Mouse (Mus musculus) forebrain, embryonic 10.5 days (tissue): ENCODE results near the gene Yme1l1. TPM values are rescaled to one million over a fixed set of nuclear protein-coding genes. Genes with fewer than 3 reads are reported as not detected.

Experiments
- DNase-seq: peaks from one replicate; pipeline ENCODE4 v3.0.0-alpha.2; 2017; ENCODE audit warnings: low spot score; ENCODE audit errors: extremely low spot score
- H3K27ac ChIP-seq: fragments of 300-500 bp; sonication (generic); 2 replicates; pipeline ENCODE4 v1.5.1; 2016; ENCODE audit warnings: mild to moderate bottlenecking
- H3K27me3 ChIP-seq: fragments of 300-500 bp; sonication (generic); 2 replicates; pipeline ENCODE4 v1.6.1; 2016; ENCODE audit warnings: mild to moderate bottlenecking; ENCODE audit not compliant: poor library complexity, severe bottlenecking
- H3K36me3 ChIP-seq: fragments of 300-500 bp; sonication (generic); replicated peaks from 2 replicates; pipeline ENCODE4 v1.6.1; 2016; ENCODE audit warnings: mild to moderate bottlenecking, moderate library complexity
- H3K4me1 ChIP-seq: fragments of 300-500 bp; sonication (generic); 2 replicates; pipeline ENCODE4 v1.6.1; 2016
- H3K4me3 ChIP-seq: fragments of 300-500 bp; sonication (generic); 2 replicates; pipeline ENCODE4 v1.5.1; 2016; ENCODE audit warnings: mild to moderate bottlenecking, moderate library complexity
- H3K9me3 ChIP-seq: fragments of 300-500 bp; sonication (generic); 2 replicates; pipeline ENCODE4 v1.6.1; 2016; ENCODE audit warnings: mild to moderate bottlenecking, moderate library complexity
- WGBS: fragments of 180-500 bp; shearing (Covaris S2); methylation state at CpG from one replicate; pipeline ENCODE4 v1.1.7; 2016; 5-methylcytosine and 5-hydroxymethylcytosine counted together
- polyA plus RNA-seq: library from polyadenylated mRNA; unstranded; fragments of >200 nt; fragmentation: Nextera tagmentation; extraction: Ambion mirVana; gene quantifications from 2 replicates; pipeline ENCODE4 v1.2.1, GENCODE M21; 2016

Yme1l1 gene
- 72.2 and 74.7 TPM in 2 replicates for polyA plus RNA-seq

DNA sequence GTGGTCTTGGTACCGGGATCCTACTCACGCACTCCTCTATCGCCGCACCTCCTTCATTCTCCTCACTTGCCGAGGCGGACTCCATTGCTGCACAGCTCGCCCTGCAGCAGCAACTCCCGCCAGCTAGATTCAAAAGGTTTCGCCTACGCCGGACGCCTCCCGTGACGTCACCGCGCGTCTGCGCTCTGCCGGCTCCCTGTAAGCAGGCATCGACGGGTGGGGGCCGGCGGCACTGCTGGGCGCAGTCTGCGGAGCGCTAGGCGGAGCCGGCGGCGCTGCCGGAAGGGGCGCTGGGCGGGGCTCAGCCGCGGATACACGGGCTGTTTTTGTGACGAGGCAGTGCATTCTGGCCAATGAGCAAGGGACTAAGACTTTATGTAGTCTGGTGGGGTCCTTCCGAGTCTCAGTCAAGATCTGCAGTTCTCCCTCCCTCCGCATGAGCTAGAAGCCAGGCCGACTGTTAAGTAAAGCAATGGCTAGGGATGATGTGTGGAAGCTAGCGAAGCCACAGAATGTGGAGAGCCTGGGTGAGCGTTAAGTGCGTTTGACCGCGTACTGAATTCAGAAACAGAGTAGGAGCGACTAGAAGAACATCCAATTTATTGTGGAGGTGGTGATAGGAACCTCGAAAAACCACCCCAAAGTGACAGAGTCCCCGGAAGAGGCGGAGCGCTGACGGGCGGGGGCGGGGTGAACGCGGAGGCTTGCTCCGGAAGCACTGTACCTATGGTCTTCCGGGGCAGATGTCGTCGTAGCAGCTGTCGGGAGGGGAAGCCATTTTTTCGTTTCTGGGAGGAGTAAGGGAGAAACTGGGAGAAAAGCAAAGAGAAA lies at the start of gene Yme1l1, which contains the start of gene Mastl:
TSS of gene Yme1l1 (plus strand) at position 593 of the 831 bp plus-strand sequence.
TSS of gene Mastl (minus strand) at position 248 of the 831 bp plus-strand sequence.
- H3K27ac ChIP-seq = peak within 1 kb of the TSS; percentile 93
- peak within 1 kb of the TSS; percentile 80 for H3K4me3 ChIP-seq
- H3K4me1 ChIP-seq = peaks cover 32% of the 10 kb centered on the region
- peaks cover 25% of the 10 kb centered on the region for H3K36me3 ChIP-seq
- under 1% methylated on average over 61 of the region's 61 CpGs for WGBS
- peak; percentile 94 for DNase-seq
- no peaks in the 10 kb centered on the region for H3K9me3 ChIP-seq
- H3K27me3 ChIP-seq = no peaks in the 10 kb centered on the region

DNA sequence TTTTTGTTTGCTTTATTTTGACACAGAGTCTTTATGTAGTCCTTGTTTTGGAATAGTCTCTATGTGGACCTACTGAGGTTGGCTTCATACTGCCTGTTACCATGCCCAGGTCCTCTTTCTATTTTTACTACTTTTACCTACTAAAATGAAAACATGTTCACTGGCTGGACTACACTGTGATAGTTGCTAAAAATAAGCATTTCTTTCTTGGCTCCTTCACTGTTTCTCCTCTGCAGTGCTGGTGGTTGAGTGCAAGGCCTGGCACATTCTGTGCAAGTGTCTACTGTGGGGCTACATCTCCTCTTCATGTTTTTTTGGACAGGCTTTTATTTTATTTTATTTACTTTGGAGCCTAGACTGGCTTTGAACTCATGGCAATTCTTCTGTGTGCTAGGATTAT lies 36.6 kb upstream of the Yme1l1 start:
- H3K4me3 ChIP-seq = no peak overlapping the region
- H3K27me3 ChIP-seq = no peaks in the 10 kb centered on the region
- peaks cover 90% of the 10 kb centered on the region for H3K36me3 ChIP-seq
- DNase-seq = no peak
- H3K9me3 ChIP-seq = no peaks in the 10 kb centered on the region
- no peaks in the 10 kb centered on the region for H3K4me1 ChIP-seq
- H3K27ac ChIP-seq = no peak overlapping the region

- H3K36me3 ChIP-seq = peaks cover 28% of the 10 kb centered on the region
- no peak for DNase-seq
- H3K27ac ChIP-seq = peak overlapping the region; percentile 93
- H3K4me3 ChIP-seq = peak overlapping the region; percentile 80
- no peaks in the 10 kb centered on the region for H3K27me3 ChIP-seq
- H3K4me1 ChIP-seq = peaks cover 32% of the 10 kb centered on the region
- 11% methylated on average over 5 of the region's 5 CpGs for WGBS
- no peaks in the 10 kb centered on the region for H3K9me3 ChIP-seq
Measured at GRCm38 (mm10) chr2:23155199-23155621, 959 bp upstream of the Yme1l1 start.

DNA sequence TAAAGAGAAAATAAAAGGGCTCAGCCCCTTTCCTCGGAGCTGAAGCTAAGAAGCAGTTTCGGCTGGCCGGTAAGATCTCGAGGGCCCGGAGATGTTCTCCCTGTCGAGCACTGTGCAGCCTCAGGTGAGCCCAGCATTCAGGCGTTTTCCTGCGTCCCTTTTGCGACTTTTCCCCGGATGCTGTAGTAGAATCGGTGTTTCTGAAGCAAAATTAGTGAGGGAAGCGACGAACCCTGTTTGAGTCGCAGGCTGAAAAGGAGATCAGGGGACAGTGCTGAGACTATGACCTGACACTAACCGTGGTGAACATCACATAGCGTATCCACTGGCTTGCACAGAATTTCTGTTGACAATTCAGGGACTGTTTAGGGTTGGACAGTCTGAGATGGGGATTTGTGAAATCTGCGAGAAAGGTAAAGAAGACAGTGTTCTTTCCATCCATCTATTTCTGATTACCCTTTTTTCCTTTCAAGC lies 476 bp downstream of the Yme1l1 start:
- DNase-seq = no peak
- H3K4me3 ChIP-seq = peak overlapping the region; percentile 80
- under 1% methylated on average over 17 of the region's 17 CpGs for WGBS
- H3K9me3 ChIP-seq = no peaks in the 10 kb centered on the region
- H3K27ac ChIP-seq = peak overlapping the region; percentile 93
- peaks cover 25% of the 10 kb centered on the region for H3K36me3 ChIP-seq
- peaks cover 32% of the 10 kb centered on the region for H3K4me1 ChIP-seq
- H3K27me3 ChIP-seq = no peaks in the 10 kb centered on the region

GRCm38 (mm10) chr2:23172305-23172704 lies 16.1 kb downstream of the Yme1l1 start:
- Histone ChIP-seq H3K4me1 (no peaks in the 10 kb centered on the region), H3K27me3 (no peaks in the 10 kb centered on the region), H3K27ac (no peak overlapping the region), H3K9me3 (no peaks in the 10 kb centered on the region), H3K4me3 (no peak overlapping the region), H3K36me3 (peaks cover 96% of the 10 kb centered on the region)
- no peak for DNase-seq
- 91% methylated on average over 3 of the region's 3 CpGs for WGBS

DNA sequence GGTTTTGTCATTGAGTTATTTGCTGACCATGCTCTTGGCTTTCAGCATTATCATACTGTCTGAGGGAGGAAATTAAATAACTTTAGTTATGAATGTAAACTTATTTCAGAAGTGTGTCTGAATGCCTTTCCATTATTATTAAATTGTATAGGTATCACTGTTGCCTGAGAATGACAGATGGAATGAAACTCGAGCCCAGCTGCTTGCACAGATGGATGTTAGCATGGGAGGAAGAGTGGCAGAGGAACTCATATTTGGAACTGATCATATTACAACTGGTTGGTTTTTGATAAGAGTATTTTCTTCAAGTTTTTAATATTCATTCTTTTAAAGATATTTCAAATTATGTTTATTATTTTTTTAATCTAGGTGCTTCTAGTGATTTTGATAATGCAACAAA lies 38.2 kb downstream of the Yme1l1 start:
- H3K4me3 ChIP-seq = no peak overlapping the region
- no peaks in the 10 kb centered on the region for H3K9me3 ChIP-seq
- peaks cover 95% of the 10 kb centered on the region for H3K36me3 ChIP-seq
- H3K4me1 ChIP-seq = no peaks in the 10 kb centered on the region
- H3K27ac ChIP-seq = no peak overlapping the region
- 83% methylated on average over 1 of the region's 1 CpGs for WGBS
- DNase-seq = no peak
- no peaks in the 10 kb centered on the region for H3K27me3 ChIP-seq

DNA sequence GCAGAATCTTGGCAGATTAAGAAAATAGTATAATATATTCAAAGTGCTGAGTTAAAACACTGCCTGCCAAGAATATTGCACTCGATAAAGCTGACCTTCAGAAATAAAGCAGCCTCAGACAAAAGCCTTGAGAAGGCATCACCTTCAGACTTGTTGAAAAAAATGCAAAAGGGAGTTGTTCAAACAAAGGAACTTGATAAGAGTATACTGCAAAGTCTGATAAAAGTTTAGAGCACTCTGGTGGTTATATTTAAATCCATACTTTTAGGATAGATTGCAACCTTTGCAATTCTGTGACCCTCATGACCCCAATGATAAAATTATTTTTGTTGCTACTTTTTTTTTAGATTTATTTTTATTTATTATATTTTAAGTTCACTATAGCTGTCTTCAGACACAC lies 44.9 kb downstream of the Yme1l1 start:
- H3K4me3 ChIP-seq = no peak overlapping the region
- H3K36me3 ChIP-seq = peaks cover 48% of the 10 kb centered on the region
- 95% methylated on average over 1 of the region's 1 CpGs for WGBS
- H3K27me3 ChIP-seq = no peaks in the 10 kb centered on the region
- no peak overlapping the region for H3K27ac ChIP-seq
- DNase-seq = no peak
- 0 out of 2 replicates have a peak, but pooled peaks cover 5% of the 10 kb centered on the region for H3K4me1 ChIP-seq
- H3K9me3 ChIP-seq = no peaks in the 10 kb centered on the region

DNA sequence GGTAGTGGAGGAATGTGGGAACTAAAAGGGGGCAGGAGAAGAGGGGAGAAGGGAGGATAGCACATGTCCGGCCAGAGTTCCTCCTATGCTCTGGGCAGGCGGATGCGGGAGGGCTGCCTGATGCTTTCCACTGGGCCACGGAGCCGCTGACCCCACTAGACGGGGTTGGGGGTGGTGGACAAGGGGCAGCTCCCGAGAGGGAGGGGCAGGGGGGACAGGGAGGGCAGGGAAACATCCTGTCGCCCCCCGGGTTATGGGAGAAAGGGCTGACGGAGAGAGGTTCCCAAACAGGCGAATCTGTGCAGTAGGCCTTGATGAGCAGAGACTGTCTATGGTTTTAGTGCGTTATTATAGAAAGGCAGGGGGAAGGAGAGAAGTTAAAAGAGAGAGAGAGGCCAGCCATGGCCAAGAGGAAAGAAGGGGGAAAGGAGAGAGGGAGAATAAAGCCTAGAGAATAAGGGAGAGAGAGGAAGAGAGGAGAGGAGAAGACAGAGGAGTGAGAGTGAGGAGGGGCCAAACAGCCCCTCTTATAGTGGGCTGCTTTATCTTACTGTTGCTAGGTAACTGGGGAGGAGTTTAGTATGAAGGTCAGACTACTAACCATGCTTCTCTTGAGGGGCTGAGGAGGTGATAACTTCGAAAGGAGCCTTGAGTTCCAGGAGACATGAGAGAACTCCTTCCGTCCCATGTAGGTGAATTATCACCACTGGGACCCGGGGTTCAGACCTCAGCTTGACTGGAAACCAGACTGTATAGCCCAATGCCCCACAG lies 46.9 kb downstream of the Yme1l1 start:
- H3K27ac ChIP-seq = no peak overlapping the region
- no peaks in the 10 kb centered on the region for H3K27me3 ChIP-seq
- 65% methylated on average over 15 of the region's 15 CpGs for WGBS
- H3K9me3 ChIP-seq = no peaks in the 10 kb centered on the region
- 0 out of 2 replicates have a peak, but pooled peaks cover 5% of the 10 kb centered on the region for H3K4me1 ChIP-seq
- DNase-seq = no peak
- H3K4me3 ChIP-seq = no peak overlapping the region
- peaks cover 30% of the 10 kb centered on the region for H3K36me3 ChIP-seq

- DNase-seq = no peak
- H3K27ac ChIP-seq = no peak within 1 kb of the TSS
- no peaks in the 10 kb centered on the region for H3K27me3 ChIP-seq
- H3K36me3 ChIP-seq = no peaks in the 10 kb centered on the region
- WGBS = 83% methylated on average over 15 of the region's 15 CpGs
- H3K4me1 ChIP-seq = 0 out of 2 replicates have a peak, but pooled peaks cover 5% of the 10 kb centered on the region
- no peaks in the 10 kb centered on the region for H3K9me3 ChIP-seq
- no peak within 1 kb of the TSS for H3K4me3 ChIP-seq
Measured at GRCm38 (mm10) chr2:23207070-23207526, 50.9 kb downstream of the Yme1l1 start, which contains the start of gene 4931423N10Rik. 4931423N10Rik (plus strand) TSS chr2:23207476.

DNA sequence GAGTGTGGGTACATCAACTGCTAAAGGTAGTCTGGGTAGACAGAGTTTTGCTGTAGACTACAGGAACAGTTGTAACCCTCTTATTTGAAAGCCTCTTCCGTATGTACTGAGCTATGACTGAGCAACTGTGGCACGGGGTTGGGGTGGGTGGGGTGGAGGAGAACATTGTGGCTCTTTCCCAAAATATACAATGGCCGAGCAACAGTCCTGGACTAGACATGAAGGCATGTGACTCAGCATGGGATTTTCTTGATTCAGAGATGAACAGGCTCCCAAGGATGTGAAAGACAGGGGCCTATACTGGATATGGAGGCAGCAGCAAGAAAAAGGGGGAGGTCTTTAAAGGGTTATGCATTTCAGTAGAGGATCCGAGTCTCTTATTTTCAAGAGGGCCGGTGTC lies 57.5 kb downstream of the Yme1l1 start:
- H3K27me3 ChIP-seq = no peaks in the 10 kb centered on the region
- H3K27ac ChIP-seq = no peak overlapping the region
- WGBS = 85% methylated on average over 5 of the region's 5 CpGs
- no peaks in the 10 kb centered on the region for H3K36me3 ChIP-seq
- no peaks in the 10 kb centered on the region for H3K9me3 ChIP-seq
- no peaks in the 10 kb centered on the region for H3K4me1 ChIP-seq
- no peak for DNase-seq
- no peak overlapping the region for H3K4me3 ChIP-seq

GRCm38 (mm10) chr2:23225199-23225598 lies 69.0 kb downstream of the Yme1l1 start:
- DNase-seq = no peak
- Histone ChIP-seq H3K4me1 (no peaks in the 10 kb centered on the region; the same call in 1 of the 2 replicates), H3K27me3 (no peaks in the 10 kb centered on the region), H3K36me3 (no peaks in the 10 kb centered on the region), H3K4me3 (no peak overlapping the region), H3K9me3 (no peaks in the 10 kb centered on the region), H3K27ac (no peak overlapping the region)
- 64% methylated on average over 6 of the region's 7 CpGs for WGBS

DNA sequence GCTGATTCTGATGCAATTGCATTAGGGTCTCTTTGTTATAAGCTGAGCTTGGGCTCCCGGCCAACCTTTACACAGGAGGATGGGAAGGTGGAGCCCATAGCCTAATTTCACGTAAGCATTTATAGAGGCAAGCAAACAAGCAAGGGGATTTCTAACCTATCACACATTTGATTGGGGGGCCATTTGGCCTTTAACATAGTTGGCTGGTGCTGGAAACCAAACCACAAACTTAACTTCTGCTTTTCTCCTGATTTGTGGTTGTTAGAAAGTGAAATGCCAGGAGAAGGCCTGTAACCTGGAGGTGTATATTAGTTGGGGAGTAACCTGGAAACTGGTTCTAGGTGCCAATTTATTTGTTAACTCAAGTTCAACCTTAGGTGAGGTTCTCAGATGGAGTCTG lies 72.3 kb downstream of the Yme1l1 start:
- DNase-seq = no peak
- no peak overlapping the region for H3K4me3 ChIP-seq
- 92% methylated on average over 2 of the region's 2 CpGs for WGBS
- H3K36me3 ChIP-seq = no peaks in the 10 kb centered on the region
- no peak overlapping the region for H3K27ac ChIP-seq
- no peaks in the 10 kb centered on the region; the same call in 1 of the 2 replicates for H3K4me1 ChIP-seq
- H3K9me3 ChIP-seq = no peaks in the 10 kb centered on the region
- H3K27me3 ChIP-seq = peaks cover 9% of the 10 kb centered on the region
